Mouse (Mus musculus) spleen, postnatal 36 days (tissue): ENCODE data around the gene Gm10837.

Experiments used
- DNase-seq, 2 experiments: peaks; one replicate each; pipeline ENCODE4 v3.0.0; 2022; ENCODE audit warnings: low spot score in 2 of 2, mixed read lengths in 1 of 2

The Gm10837 gene

GRCm38 (mm10) chr14:122464763-122465741 is 25.3 kb upstream of the Gm10837 start, which contains the start of gene Zic5:
TSS of gene Zic5 (minus strand) at chr14:122465677.
- no peak for DNase-seq

- DNase-seq = no peak
These were observed 24.4 kb upstream of the Gm10837 start for GRCm38 (mm10) chr14:122465931-122466490.

DNA sequence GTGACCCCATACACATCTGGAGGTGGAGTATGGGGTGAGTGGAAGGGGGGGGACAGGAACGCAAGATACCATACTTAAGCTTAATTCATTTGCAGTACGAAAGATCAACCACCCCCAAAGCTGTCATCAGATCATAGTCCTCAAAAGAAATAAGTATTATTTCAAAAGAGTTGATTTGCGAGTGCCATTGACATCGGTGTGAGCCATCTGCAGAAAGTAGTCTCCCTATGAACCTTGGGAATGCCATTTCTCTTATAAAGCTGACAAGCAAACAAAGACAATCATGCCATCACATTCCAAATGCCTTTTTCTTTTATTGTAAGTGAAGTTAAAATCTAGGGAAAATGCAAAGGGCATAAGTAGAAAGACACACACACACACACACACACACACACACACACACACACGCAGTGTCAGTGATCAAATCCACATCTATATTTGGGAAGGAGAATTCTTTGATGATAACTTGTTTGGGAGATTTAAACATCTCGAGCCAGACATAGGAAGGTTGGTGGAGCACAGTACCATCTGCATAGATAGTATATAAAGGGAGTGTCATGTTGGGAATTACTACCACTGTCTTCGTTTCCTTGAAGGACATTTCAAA is 23.5 kb upstream of the Gm10837 start:
- DNase-seq = no peak

- no peak for DNase-seq
These were observed 22.2 kb upstream of the Gm10837 start for GRCm38 (mm10) chr14:122467926-122468841.

DNA sequence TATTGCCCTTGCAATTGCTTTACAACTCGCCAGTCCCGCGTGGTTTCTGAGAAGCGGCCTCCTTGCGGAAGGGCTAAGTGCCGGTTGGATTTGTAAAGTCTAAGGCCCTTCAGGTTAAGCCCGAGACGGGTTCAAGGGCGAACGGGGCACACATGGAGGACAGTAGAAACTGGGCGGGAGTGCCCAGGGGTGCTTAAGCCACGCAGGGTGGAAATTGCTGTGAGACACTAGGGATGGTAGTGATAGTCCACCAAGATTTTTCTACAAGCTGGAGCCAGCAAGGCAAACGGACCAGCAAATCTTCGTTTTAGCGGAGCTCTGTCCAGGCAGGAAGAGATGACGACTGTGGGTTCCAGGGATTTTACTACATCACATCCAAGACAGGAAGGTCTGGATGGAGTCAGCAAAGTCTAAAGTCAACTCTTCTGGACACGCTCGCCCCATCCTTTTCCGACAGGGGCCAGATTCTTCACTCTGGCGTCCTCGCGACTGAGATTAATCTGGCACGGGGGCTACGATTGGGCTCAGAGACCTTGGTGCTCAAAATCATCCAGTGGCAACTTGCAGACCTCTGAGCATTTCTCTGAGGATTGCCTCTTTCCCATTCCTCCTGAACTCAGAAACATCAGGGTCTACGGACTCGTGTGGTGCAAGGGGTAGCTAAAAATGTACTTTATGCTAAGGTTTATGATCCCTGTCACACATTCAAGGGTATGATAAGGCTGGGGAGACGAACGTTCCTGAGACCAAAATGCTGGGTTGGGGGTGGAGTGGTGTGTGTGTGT is 21.2 kb upstream of the Gm10837 start:
- DNase-seq = no peak

DNA sequence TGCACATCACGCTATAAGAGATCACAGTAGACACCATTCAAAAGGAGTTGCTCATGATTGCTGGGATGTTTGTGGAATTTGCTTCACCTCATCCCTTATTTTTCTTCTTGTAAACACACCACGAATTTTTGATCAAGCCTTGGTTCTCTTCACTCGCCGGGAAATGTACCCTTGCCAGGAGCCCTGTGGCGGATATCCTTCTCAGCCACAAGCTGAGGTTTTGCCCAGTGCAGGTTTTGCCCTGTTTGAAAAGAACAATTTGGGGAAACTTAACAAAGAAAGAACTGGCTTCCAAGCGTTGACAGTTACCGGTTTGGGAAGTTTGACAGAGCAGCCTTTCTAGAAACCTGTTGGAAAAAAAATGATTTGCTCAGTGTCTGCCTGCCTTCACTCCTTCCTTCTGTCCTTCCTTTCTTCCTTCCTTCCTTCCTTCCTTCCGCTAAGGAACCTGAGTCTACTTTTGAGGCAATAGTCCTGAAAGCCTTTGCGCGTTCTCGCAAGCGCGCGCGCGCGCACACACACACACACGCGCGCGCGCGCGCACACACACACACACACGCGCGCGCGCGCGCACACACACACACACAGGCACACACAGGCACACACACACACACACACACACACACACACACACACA is 18.8 kb upstream of the Gm10837 start:
- no peak for DNase-seq

DNA sequence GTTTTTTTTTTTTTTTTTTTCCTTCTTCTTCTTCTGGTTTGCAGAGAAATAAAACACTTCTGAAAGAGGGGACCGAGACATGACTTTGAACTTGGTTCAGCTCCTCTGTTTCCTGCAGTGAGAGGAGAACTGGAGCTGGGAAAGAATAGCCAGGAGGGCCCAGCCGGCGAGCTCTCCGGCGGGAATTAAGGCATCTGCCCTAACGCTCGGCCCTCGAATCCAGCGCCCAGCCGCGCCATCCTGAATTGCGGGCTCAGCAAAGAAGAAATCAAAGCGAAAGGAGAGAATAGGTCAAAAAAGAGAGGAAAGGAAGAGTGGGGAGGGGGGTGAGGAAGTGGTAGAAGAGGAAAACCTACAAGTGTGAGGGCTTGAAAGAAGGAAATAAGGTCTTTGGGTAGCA is 18.2 kb upstream of the Gm10837 start:
- no peak for DNase-seq

DNA sequence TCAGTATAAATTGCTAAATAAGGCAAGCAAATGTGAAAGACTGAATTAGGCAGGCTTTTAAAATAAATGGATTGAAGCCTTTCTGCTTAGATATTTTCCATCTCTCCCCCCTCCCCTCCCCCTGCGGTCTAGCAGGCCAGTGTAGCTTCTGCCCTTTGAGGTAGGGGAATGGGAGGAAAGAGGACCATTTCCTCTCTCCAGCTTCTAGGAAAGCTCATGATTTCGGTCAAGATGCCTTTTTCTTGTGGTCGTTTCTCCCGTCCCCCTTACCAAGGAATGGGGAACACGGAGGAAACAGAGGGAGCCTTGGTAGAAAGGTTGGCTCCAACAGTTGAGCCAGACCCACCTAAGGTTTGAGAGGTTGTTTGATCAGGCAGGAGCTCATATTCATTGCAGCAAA is 17.7 kb upstream of the Gm10837 start:
- no peak for DNase-seq

DNA sequence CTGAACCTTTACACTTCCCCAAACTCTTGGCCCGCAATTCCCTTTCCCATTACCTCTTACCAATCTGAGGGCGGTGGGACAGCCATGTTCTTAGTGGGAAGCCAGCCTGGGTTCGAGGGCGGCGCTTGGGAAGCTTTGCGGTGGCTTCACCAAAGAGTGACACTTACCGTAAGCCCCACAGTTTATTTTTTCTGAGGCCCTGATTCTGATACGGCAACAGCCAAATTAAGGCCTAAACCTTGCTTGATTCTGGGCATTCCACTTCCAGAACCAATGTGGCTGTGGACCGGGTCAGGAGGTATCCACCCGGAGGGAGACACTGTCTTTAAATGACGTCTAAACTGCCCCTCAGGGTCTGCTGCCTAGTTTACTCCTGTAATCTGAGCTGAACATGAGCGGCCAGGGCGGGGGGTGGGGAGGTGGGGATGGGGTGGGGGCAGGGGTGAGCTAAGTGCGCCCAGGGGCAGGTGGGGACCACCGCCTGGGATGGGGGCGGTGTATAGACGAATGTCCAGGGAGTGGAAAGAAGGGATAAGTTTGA is 17.1 kb upstream of the Gm10837 start:
- DNase-seq = no peak

- DNase-seq = no peak
These were observed 16.1 kb upstream of the Gm10837 start for GRCm38 (mm10) chr14:122474041-122474890.

GRCm38 (mm10) chr14:122474891-122475556 is 15.4 kb upstream of the Gm10837 start, which contains the start of gene Zic2:
TSS of gene Zic2 (plus strand) at chr14:122475435.
- no peak for DNase-seq

DNA sequence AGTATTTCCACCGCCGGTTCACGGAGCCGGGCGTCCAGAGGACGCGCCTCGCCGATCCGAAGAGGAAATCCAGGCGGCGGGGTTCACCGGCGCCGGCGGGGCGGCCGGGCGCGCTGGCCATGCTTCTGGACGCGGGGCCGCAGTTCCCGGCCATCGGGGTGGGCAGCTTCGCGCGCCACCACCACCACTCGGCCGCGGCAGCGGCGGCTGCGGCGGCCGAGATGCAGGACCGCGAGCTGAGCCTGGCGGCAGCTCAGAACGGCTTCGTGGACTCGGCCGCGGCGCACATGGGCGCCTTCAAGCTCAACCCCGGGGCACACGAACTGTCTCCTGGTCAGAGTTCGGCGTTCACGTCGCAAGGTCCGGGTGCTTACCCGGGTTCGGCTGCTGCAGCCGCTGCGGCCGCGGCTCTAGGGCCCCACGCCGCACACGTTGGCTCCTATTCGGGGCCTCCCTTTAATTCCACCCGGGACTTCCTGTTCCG is 14.8 kb upstream of the Gm10837 start:
- no peak for DNase-seq

DNA sequence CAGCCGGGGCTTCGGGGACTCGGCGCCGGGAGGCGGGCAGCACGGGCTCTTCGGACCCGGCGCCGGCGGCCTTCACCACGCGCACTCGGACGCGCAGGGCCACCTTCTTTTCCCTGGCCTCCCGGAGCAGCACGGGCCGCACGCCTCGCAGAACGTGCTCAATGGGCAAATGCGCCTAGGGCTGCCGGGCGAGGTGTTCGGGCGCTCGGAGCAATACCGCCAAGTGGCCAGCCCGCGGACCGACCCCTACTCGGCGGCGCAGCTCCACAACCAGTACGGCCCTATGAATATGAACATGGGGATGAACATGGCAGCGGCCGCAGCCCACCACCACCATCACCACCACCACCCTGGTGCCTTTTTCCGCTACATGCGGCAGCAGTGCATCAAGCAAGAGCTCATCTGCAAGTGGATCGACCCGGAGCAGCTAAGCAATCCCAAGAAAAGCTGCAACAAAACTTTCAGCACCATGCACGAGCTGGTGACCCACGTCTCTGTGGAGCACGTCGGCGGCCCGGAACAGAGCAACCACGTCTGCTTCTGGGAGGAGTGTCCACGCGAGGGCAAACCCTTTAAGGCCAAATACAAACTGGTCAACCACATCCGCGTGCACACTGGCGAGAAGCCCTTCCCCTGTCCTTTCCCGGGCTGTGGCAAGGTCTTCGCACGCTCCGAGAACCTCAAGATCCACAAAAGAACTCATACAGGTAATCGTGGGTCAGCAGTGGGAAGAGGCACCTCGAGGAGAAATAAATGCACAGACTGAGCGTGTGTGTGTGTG is 14.2 kb upstream of the Gm10837 start:
- no peak for DNase-seq

DNA sequence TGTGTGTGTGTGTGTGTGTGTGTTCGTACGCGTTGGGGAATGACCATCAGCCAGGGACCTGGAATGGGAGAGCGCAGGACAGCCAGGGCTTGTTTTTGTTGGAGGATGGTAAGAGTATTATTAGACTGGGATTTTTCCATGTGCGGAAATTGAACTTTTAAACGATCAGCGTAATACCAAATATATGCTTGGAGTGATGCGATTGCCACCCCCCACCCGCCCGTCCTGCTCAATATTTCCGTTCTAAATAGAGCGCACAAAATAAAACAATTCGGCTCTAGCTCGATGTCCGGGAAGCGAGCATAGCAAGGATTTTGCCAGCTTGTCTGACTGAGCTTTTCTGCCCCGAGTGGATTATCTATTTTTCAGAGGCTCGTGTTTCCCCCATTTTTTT is 13.6 kb upstream of the Gm10837 start:
- no peak for DNase-seq

- DNase-seq = no peak
These were observed 13.1 kb upstream of the Gm10837 start for GRCm38 (mm10) chr14:122477261-122477671.

DNA sequence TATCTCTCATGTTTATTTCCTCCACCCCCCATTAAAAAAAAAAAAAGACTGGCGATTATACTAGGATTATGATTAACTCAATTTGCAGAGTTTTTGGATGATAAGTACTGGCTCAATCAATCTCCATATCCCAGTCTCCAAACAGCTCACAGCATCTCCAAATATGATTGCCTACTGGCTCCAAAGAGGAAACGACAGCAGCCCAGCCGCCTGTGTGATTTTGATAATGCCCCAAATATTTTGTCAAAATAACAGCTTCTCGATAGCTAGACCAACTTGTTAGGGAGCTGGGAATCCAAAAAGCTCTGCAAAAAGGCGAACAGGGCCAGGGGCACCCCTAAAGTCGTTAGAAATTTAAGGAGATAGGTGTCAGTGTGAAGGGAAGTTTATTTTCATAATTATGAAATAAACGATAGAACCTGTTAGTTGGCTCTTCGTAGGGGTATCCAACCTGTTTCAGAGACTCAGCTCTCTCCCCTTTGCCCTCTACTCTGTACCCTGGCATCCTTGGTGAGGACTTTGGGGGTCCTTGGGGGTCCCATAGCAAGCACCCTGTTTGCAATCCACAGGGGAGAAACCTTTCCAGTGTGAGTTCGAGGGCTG is 12.3 kb upstream of the Gm10837 start:
- no peak for DNase-seq

GRCm38 (mm10) chr14:122478574-122479011 is 11.8 kb upstream of the Gm10837 start:
- DNase-seq = no peak
